Mouse (Mus musculus): ENCODE data around the gene Smim1.
A peak's percentile ranks its signal among the peaks of the same experiment; 100 is the strongest.

Gene Smim1

DNA sequence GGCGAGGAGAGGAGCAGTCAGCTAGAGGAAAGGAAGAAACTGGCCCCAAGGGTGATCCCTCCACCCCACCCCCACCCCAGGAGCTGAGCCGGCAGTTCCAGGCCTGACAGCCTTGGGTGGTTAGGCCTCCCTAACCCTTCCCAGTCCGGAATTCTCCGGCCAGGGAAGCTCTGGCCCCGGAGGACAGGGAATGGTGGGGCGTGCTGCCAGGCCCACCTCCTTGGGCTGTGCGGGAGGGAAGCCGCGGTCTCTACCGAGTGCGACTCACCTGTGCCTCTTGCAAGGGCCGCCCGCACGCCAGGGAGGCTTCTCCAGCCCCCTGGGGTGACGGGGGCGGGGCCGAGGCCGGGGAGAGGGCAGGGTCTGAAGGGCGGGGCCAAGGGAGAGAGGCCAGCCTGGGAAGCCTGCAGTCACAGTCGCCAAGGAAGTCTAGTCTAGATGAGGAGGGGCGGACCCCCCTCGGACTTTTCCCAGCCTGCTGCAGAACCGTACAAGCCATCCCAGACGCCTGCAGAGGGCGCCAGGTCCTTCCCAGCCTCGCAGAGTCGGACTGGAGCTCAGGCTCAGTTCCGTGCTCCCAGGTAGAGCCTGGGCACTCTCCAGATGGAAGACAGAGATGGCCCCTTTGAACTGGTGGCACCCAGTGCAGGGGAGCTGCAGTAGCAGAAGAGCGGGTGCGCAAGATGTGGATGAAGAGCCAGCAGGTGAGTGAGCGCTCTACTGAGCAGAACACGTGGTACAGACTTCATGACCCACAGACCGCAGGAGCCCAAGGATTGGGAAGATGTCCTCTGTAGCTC is at the start of gene Smim1:
TSS of gene Smim1 (minus strand) at position 590 of the 800 bp plus-strand sequence.
- DNase-seq: peak; percentile 92

DNA sequence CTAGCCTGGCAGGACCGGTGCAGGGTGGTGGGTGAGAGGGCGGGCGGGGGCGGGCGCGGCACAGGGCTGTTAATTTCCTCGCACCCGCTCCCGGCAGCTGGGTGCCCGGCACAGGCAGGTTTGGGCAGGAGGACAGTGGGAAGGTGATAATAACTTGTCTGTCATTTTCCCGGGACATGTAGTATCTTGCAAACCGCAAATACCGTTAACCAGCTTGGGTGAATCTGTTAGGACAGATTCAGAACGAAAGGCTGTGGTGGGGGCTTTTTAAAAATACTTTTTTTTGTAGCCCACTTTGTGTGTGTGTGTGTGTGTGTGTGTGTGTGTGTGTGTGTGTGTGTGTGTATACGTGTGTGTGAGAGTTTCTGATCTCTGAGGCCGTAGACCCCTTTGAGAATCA is 45.9 kb upstream of the Smim1 start:
- DNase-seq: no peak

DNA sequence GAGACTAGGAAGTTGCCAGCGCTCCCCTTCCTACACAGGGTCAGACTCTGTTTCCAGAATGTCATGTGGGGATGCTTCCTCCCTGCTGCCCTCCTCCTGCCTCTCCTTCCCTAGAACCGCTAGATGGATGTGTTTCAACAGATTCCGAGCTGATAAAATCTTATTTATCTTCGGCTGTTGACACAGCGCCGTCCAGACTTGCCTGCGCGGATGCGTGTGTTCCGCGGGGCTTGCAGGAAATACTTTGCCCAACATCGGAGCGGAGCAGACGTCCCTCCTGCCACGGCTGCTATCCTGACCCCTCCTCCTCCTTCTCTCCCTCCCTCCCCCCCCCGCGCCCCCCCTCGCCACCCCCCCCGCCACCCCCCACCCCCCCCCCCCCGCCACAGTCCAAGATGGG is 45.5 kb upstream of the Smim1 start:
- DNase-seq: no peak

DNA sequence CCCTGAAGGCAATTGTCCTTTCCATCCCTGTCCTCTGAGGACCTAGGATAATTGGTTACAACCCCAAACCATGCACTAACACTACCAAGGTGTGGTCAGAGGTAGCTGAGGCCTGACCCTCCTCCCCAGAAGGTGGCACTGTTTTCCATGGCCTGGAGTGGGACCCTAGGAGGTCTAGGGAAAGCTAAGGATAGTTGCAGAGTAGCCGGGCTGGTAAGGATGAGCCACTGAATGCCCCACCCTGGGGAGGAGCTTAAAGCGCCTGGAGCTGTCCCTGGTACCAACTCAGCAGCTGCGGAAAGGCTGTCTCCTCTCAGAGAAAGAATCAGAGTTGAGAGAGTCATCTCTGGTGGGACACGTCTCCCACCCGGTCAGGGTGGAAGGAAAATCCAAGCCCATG is 44.9 kb upstream of the Smim1 start:
- peak; percentile 10 for DNase-seq

DNA sequence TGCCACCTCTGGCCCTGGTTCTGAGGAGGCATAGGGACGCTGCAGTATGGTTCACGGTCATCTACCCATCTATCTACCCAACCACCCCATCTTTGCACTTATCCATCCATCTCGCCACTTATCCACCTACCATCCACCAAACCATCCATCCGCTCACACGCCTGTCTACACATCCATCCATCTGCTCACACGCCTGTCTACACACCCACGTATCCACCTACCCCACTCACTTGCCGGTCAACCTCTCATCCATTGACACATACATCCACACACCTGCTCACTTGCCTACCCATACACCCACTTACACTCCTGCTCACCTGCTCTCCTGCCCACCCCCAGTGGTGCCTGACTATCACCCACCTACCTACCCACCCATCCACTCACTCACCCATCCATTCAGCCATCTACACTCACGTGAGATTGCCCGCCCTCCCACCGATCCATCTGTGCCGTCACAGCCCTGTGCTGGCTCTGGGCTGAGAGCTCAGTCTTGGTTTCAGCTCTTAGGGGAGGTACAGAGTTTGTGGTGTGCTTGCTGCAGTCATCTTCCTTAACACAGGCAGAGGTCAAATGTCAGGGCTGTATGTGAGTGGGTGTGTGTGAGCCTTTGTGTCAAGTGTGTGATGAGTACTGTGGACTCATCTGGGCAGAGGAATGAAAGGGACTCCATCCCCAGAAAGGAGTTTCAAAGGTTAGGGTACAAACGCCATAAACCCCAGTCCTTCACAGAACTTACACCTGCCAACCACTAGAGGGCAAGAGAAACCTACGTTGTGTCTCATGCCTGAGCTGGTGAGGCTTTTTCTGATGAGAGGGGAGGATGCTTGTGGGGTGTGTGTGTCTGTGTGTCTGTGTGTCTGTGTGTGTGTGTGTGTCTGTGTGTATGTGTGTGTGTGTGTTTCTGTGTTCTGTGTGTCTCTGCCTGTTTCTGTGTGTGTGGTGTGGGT is 39.1 kb upstream of the Smim1 start:
- peak; percentile 39 for DNase-seq

DNA sequence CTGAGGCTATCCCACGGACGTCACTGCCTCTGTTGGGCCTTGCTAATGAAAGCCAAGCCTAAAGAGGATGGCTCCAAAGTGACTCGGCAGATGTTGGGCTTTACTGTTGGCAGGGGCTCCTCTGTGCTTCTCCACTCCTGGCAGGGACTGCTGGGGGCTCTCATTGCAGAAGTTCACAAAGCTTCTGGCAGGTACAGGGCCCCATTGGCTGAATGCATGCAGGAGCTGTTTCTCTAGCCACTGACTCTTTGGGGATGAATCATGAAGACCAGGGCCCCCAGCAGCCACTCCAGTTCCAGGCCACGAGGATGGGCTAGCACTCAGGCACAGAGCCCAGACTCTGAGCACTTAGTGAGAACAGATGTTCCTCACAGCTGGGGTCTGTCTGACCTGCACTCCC is 31.7 kb upstream of the Smim1 start:
- no peak for DNase-seq

DNA sequence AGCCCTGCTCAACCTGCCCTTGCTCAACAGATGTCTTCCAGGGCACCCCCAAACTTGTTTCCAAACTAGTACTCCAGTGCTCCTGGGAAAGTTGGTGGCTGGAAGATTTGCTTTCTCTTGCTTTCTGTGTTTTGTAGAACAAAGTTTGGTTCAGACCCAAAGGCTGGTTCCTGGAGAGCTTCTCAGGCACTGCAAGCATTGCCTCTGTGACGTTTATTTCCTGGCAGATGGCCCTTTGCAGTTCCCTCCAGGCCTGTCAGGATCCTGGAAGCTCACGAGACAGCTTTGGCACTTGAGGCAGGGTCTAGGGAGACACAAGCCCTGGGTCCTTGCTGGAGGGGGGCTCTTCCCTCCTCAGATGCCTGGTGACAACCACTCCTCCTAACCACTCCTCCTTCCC is 30.6 kb upstream of the Smim1 start:
- DNase-seq: no peak

DNA sequence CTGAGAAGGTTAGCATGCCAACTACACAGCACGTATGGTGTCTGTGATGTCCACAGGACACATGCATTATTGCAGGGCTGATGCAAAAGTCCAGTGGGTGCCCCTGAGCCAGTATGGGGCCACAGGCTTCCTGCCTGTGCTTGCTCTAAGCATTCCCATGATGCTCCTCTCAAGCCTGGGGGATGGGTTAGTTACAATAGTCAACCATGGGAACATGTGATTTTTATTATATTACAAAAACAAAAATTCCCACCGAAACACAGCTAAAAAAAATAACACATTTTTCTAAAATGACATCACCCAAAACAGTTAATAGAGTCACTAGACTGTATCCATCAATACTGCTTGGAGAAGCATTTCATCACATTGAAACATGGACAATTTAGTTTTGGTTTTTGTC is 30.0 kb upstream of the Smim1 start:
- no peak for DNase-seq

DNA sequence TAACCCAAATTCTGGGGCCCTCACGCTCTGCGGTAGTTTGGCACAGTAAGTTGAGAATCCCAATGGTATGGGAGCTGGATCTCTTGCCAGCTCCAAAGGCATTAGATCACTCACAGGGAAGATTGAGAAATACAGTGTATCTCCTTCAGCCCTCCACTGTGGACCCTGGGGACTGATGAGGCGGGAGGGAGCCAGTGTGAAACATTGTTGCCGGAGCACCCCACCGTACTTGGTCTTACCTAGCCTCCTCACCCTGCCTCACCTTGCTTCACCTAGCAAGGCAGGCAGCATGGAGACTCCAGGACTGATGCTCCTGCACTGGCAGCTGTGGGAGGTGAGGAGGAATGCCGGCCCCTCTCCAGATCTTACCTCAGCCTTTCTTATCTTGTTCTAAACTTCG is 29.5 kb upstream of the Smim1 start:
- no peak for DNase-seq

DNA sequence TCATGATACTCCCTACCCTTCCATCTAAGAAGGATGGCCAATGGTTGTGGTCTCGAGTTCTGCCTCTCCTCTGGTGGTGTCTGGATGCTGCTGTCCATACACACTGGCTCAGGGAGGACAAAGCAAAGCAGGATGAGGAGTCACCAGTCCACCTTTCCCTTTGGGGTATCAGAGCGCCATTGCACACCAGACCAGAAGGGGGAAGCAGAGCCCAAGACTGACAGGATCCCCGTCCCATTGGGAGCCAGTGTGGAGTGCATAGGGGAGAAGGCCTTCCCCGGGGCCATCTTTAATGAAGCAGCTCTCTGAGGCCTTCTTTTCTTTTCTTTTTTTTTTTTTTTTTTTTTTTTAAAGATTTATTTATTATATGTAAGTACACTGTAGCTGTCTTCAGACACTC is 27.0 kb upstream of the Smim1 start:
- DNase-seq: no peak

DNA sequence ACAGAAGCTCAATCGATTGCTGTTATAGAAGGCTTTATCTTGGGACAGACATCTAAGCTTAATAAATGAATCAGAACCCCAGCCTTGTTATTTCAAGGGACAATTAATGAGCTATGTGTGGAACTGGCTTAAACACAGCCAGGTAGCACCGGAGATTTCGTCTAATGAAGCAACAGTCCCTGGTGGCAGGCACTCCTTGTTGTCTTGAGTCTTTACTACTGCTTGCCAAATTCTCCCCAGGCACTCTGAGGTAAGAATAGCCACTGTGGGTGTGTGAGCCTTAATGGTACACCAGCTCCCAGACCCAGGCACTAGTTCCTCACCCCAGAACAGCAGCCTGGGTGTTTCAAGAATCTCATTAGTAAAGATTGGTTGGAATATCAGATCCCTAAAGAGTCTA is 25.4 kb upstream of the Smim1 start:
- DNase-seq: no peak

DNA sequence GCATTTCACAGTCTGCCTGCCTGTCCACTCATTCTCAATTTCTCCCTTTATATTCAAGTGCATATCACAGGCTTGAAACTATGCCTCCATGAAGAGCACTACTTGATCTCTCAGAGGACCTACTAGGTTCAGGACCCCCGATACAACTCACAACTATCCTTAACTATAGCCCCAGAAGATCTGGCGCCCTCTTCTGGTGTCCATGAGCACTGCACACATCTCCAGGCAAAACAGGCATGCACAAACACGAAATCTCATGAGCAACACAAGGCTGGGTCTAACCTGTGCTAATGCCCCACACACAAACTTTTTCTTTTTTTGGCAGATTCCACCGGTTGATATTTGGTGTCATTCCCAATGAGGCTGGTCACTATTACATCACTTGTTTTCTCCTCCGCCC is 19.8 kb upstream of the Smim1 start:
- no peak for DNase-seq

DNA sequence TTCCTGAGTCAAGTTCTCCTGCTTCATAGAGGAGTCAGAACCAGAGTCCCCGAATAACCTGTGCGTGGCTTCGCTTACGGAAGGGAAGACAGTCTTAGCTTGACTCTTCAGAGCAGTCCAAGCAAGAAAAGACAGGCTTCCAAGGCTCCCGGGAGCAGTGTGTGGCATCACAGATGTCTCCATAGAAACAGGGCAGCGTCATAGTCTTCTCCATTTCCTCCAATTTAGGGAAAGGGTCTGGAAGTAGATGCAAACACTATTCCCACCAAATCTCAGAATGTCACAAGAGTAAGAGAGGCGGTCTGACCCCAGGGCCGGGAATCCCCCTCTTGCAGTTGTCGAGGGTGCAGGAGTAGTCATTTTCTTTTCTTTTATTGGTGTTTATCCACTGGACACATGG is 16.5 kb upstream of the Smim1 start, which contains the start of gene Ccdc27:
TSS of gene Ccdc27 (minus strand) at position 101 of the 400 bp plus-strand sequence.
- no peak for DNase-seq

DNA sequence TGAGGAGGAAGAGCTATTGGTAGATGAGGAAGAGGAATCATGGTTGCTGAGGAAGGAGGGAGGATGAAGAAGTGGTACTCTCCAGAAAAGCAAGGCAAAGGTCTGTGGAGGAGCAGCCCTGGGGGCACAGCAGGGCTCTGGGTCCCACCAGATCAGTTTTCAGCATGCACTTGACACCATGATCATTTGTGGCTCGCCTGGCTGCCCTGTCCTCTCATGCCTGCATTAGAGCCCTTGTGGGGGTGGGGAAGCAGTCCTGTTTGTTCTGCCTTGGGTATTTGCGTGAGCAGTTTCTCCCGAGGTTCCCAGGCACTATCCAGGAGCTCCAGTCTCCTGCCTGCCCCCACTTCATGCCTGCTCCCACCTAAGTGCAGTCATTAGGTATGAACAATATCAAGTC is 11.1 kb upstream of the Smim1 start:
- no peak for DNase-seq

DNA sequence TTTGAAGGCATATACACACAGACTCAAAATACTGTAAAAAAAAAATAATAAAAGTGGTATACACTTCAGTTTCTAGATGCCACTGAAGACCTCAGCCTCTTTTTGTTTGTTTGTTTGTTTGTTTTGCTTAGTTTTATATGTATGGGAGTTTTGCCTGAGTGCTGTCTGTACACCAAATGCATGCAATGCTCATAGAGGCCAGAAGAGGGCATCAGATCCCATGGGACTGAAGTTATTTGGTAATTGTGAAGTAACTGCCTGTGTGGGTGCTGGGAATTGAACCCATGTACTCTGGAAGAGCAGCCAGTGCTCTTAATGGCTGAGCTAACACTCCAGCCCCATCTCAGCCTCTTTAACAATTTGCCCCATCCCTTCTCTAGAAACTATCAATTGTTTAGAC is 2.6 kb upstream of the Smim1 start:
- DNase-seq: peak; percentile 48

DNA sequence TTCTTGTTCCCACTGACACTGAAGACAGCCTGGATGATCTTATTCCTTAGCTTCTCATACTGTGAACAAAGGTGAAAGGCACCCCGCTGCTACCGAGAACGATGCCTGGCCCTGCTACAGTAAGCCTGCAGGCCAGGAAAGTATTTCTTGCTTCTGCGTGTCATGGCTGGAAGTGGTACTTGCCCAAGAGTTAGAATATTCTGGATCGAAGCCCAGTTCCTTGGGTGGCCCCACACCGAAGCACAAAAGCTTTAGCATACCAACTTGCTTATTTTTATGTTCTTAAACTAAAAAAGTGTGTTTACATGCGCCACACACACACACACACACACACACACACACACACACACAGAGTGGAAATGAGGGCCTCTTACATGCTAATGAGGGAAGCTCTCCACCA is 2.0 kb upstream of the Smim1 start:
- no peak for DNase-seq

DNA sequence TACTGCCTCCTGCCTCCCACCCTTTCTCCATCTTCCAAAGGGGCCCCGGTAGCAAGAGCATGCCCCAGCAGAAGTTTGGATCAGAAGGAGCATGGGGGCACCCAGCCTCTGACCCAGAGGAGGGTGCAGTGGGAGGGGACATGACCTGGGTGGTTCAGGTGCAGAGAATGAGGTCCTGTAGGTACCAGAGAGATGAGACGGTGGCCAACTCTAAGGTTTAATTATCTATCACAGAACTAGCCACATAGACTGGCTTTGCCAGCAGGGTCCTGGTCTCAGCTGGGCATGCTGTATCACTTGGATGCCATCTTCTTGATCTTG is 371 bp upstream of the Smim1 start:
- no peak for DNase-seq

DNA sequence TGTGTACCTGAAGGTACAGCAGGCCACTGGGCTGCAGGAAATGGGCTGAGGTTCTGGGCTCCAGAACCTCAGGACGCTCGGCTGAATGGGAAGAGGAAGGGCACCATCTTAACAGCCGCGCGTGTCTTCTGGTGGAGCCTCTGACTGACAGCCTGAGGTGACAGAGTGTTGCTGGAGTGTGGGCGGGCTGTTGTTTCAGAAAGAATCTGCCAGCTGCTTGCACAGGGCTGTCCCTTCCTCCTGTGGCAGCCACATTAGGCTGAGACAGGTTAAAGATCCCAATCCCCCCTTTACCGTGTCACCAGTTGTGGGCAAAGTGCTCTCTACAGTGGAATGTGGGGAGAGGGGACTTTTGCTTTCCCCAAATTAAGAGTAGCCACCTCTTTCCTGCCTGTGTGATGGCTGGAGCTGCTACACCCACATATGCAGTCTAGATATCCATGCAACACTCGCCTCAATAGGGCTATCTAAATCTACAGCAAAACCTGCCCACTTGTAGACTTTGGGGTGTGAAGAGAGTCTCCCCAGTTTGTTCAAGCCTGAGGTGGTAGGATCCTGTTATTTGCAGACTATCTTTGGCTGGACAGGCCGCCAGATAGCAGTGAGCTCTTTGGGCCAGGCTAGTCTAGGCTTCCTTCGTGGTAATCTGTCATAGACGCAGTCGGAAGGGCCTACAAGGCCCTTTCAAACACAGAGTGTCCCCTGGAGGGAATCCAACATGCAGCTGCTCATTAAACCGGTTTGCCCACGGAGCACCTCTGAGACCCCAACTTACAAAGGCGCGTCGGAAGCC is 1.1 kb downstream of the Smim1 start:
- peak; percentile 35 for DNase-seq

DNA sequence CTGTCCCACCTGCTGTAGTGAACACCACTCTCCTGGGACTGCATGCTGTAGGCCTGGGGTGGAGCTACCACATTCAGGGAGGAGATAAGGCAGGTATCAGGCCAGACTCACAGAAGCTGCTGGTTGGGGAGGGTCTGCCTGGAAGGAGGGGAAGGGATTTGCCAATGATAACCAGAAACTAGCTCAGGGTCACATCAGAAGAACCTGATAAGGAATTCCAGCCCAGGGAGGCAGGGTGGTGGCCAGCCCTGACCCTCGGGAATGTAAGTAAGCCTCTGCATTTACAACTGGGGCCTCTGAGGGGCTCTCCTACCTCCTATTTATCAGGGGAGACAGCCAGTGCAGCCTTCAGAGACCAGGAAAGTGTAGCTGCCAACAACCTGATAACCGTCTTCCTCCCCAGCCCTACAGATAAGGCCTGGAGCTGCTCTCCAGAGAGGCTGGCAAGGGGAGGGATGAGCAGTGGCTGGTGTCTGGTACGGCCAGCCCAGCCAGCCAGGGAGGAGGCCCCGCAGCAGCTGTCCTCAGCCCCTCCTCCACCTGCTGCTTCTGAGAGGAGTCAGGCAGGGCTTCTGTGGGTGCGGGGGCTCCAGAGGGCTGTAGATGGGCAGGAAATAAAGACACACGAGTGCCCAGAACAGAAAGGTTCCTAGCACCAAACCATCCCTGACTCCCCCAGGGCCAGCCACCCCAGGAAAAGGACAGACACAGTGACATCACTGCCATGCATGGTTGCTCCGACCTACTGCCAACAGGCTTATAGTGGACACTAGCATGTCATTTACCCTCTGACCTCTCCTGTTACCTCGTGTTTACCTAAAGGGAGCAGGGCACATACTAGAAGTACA is 2.1 kb downstream of the Smim1 start:
- no peak for DNase-seq

DNA sequence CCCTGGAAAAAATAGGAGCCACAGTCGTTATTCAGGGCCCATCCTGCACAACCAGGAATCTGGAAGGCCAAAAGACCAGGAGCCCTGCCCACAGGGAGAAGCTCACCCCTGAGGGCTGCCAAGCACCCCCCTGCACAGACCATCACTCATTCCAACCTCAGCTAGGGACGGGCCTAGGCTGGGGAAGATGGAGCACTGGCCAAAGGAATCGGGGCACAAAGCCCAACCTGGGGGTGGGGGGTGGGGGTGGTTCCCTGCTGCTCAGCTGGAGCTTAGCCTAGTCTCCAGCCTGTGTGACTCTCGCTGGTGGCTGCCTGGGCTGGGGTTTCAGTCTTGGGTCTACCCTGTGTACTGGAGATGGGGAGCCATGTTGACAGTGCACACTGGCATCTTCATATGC is 3.2 kb downstream of the Smim1 start:
- DNase-seq: no peak

DNA sequence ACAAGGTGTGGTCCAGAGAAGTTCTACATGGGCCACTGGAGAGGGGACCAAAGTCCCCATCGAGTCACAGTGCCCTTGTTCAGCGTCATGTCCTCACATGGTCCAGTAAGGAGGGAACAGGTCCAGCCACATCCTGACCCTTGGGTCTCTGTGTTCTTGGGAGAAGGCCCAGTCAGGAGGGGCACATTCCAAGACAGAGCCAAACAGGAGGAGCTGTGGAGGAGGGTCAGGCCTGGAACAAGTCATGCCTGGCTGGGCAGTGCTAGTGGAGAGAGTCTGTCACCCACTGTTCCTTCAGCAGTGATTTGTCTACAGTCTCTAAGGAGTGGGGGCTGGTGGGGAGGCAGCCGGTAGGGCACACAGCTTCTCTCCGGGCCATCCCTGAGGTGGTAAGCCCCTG is 3.6 kb downstream of the Smim1 start:
- peak; percentile 91 for DNase-seq

DNA sequence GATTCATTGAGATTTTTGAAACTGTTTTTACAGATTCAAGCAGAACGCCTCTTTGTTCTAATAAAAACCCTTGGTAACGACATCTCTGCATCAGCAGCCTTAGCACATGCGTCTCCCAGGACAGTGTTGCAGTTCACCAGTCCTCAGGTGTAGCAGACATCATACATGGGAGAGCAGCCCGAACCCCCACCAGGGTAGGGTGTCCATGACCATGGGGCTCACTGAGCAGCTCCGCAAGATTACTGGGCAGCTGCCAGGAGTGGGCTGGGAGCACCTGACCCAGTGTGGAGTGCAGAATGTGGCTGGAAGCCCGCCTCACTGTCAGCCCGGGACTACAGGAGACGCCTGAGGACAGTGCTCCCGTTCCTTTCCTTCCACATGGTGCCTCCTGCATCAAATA is 4.6 kb downstream of the Smim1 start:
- peak; percentile 43 for DNase-seq

Data from lung, postnatal 36 days (tissue).